Mouse (Mus musculus) heart, postnatal 14 days (tissue): ENCODE measurements at regions not wholly inside any gene's neighbourhood (a gene's known extent, or its start where the extent isn't known, plus 50 kb on each side); places are given as distances from the start of the nearest gene placed in this dataset.

Source experiments
- DNase-seq, 2 experiments: peaks; one replicate each; pipeline ENCODE4 v3.0.0; 2021 to 2022
- intact Hi-C: fragments of 180-260 bp; cut with DNase I; formaldehyde crosslinking; loops from one replicate; pipeline ENCODE4 v1.15.1; 2025

- intact Hi-C loops = no loop called here
- DNase-seq = no peak
Measured at GRCm38 (mm10) chr4:106254761-106255475, 61.1 kb upstream of the Usp24 start.

- intact Hi-C loops = no loop called here
- peak; percentile 52 to 68 for DNase-seq
Measured at GRCm38 (mm10) chr4:106255959-106256609, 59.9 kb upstream of the Usp24 start.

- no peak for DNase-seq
- intact Hi-C loops = loop anchor here (5.0 kb wide), 1 partner anchor 56 kb away; the partner anchor contains the start of gene Usp24
Measured at GRCm38 (mm10) chr4:106261404-106261803, 54.6 kb upstream of the Usp24 start.

GRCm38 (mm10) chr4:106261901-106262560, 54.0 kb upstream of the Usp24 start:
- intact Hi-C loops = loop anchor here (5.0 kb wide), 1 partner anchor 55 kb away; the partner anchor contains the start of gene Usp24
- DNase-seq = no peak

- intact Hi-C loops = loop anchor here (5.0 kb wide), 1 partner anchor 54 kb away; the partner anchor contains the start of gene Usp24
- DNase-seq = no peak
Measured at GRCm38 (mm10) chr4:106262751-106263725, 53.0 kb upstream of the Usp24 start.
